ENCODE assay signal across 8 mouse cellular contexts in genomic region chr19:40487561-40487960, GRCm38 (mm10). TPM values are rescaled to one million over a fixed set of nuclear protein-coding genes. Genes with fewer than 3 reads are reported as not detected.
DNase-seq lines count a peak whose midpoint lies in the region; ATAC-seq and TF ChIP-seq lines count a peak whose summit lies in the region.

No protein-coding gene starts in this region.

- H3K36me3 ChIP-seq in heart, embryonic 10.5 days = peaks cover 13% of the 10 kb centered on the region
- no peaks in the 10 kb centered on the region for H3K36me3 ChIP-seq in kidney, embryonic 16.5 days (ENCODE audit: insufficient read depth, low read length)

- WGBS in heart, embryonic 10.5 days = 71% methylated on average over 11 of the region's 11 CpGs
- WGBS in kidney, embryonic 16.5 days = 55% methylated on average over 11 of the region's 11 CpGs

- H3K27me3 ChIP-seq in heart, embryonic 10.5 days (ENCODE audit: insufficient read depth, poor library complexity, severe bottlenecking) = no peaks in the 10 kb centered on the region
- H3K27me3 ChIP-seq in kidney, embryonic 16.5 days (ENCODE audit: insufficient read depth, low read length) = no peaks in the 10 kb centered on the region

- no peak overlapping the region for H3K9ac ChIP-seq in kidney, embryonic 16.5 days (replicated peaks; ENCODE audit: low read length)

- intact Hi-C loops in left cerebral cortex, postnatal 14 days (cut with DNase I) = no loop called here

- H3K27ac ChIP-seq in layer of hippocampus, adult 2 months = peak overlapping the region; percentile 40
- H3K27ac ChIP-seq in heart, embryonic 10.5 days = peak overlapping the region; percentile 75
- peak overlapping the region; percentile 2; the same call in 1 of the 2 replicates for H3K27ac ChIP-seq in kidney, embryonic 16.5 days (ENCODE audit: low read length)

- TF ChIP-seq CTCF in layer of hippocampus, adult 2 months (conservative IDR thresholded peaks at IDR 0.05) = no peak

- peaks cover 64% of the 10 kb centered on the region for H3K4me1 ChIP-seq in heart, embryonic 10.5 days
- H3K4me1 ChIP-seq in kidney, embryonic 16.5 days (ENCODE audit: insufficient read depth, low read length) = peaks cover 39% of the 10 kb centered on the region

- H3K4me2 ChIP-seq in kidney, embryonic 16.5 days (replicated peaks; ENCODE audit: low read depth, low read length) = no peak overlapping the region

- peak overlapping the region; percentile 22 for H3K4me3 ChIP-seq in layer of hippocampus, adult 2 months
- H3K4me3 ChIP-seq in heart, embryonic 10.5 days = no peak overlapping the region
- H3K4me3 ChIP-seq in kidney, embryonic 16.5 days (ENCODE audit: low read length) = no peak overlapping the region

- DNase-seq in layer of hippocampus, adult 2 months (ENCODE audit: low spot score in 2 of 2) = no peak
- no peak for DNase-seq in layer of hippocampus, adult 9-10 months (ENCODE audit: low spot score)
- DNase-seq in adrenal gland, postnatal 25 days = peak; percentile 62
- no peak for DNase-seq in heart, embryonic 10.5 days (ENCODE audit: low spot score)
- DNase-seq in ovary, adult 18-20 months (ENCODE audit: low spot score) = peak; percentile 59
- no peak for DNase-seq in layer of hippocampus, postnatal 36 days
- DNase-seq in left cerebral cortex, postnatal 14 days (ENCODE audit: low spot score in 2 of 2) = no peak

- H3K9me3 ChIP-seq in heart, embryonic 10.5 days = no peaks in the 10 kb centered on the region
- no peaks in the 10 kb centered on the region for H3K9me3 ChIP-seq in kidney, embryonic 16.5 days (ENCODE audit: low read length)

- peak; percentile 68 for ATAC-seq in kidney, embryonic 16.5 days (ENCODE audit: low FRiP score, low TSS enrichment)

RNA-seq across cellular contexts. Expression of gene Sorbs1, which starts 26.0 kb away (rescaled TPM):
- 100 to 1,000 TPM; 222 to 229 TPM for total RNA-seq in layer of hippocampus, adult 2 months (2021)
- 66.4 and 76.7 TPM in 2 replicates for total RNA-seq in adrenal gland, postnatal 25 days (2021)
- 71.2 and 98.1 TPM in 2 replicates for polyA plus RNA-seq in heart, embryonic 10.5 days (2016; fragmentation: Nextera tagmentation; extraction: Ambion mirVana)
- polyA plus RNA-seq in kidney, embryonic 16.5 days (2015; fragmentation: Nextera tagmentation; extraction: Ambion mirVana) = 60.1 and 63.1 TPM in 2 replicates
- total RNA-seq in layer of hippocampus, postnatal 36 days (2021) = 100 to 1,000 TPM; 195 to 227 TPM
- 100 to 1,000 TPM; 108 to 126 TPM for total RNA-seq in left cerebral cortex, postnatal 14 days (2021)

Comparison
In these comparisons a context has a peak if more than half of its experiments do, and no peak if none do; other contexts are left out.
1. DNase-seq: peak in adrenal gland, postnatal 25 days (single experiment) and ovary, adult 18-20 months (single experiment); none in layer of hippocampus, adult 2 months (0 of 2), layer of hippocampus, adult 9-10 months (single experiment), heart, embryonic 10.5 days (single experiment), layer of hippocampus, postnatal 36 days (0 of 2) and left cerebral cortex, postnatal 14 days (0 of 2).
2. H3K27ac ChIP-seq: peak in every context shown above with its lines; median percentile 75 in heart, embryonic 10.5 days; 40 in layer of hippocampus, adult 2 months; 2 in kidney, embryonic 16.5 days.